Mouse (Mus musculus) G1E (cell line): ENCODE results near the gene Derl2. TPM values are rescaled to one million over a fixed set of nuclear protein-coding genes. Genes with fewer than 3 reads are reported as not detected.

ENCODE experiments used
- ATAC-seq: 2 replicates; pipeline ENCODE4 v1.8.0; 2016; ENCODE audit warnings: mild to moderate bottlenecking; ENCODE audit not compliant: insufficient number of reproducible peaks, poor library complexity, low FRiP score, severe bottlenecking; ENCODE audit errors: extremely low read depth
- DNase-seq: peaks from one replicate; pipeline ENCODE4 v3.0.0; 2012; ENCODE audit warnings: low spot score
- H3K27me3 ChIP-seq: 2 replicates; pipeline ENCODE4 v1.6.1; 2012; ENCODE audit warnings: mild to moderate bottlenecking, low read length, inconsistent platforms; ENCODE audit not compliant: insufficient read depth
- H3K36me3 ChIP-seq: replicated peaks from 2 replicates; pipeline ENCODE3; 2012; ENCODE audit warnings: mild to moderate bottlenecking, inconsistent platforms
- H3K4me1 ChIP-seq: 2 replicates; pipeline ENCODE4 v1.6.1; 2012; ENCODE audit warnings: low read depth, low read length, inconsistent platforms, mixed read lengths; ENCODE audit not compliant: insufficient read depth
- H3K4me3 ChIP-seq: 2 replicates; pipeline ENCODE4 v1.5.1; 2012; ENCODE audit warnings: low read depth, mild to moderate bottlenecking, inconsistent platforms, low read length, moderate library complexity, mixed read lengths
- H3K9me3 ChIP-seq: replicated peaks from 2 replicates; pipeline ENCODE4 v1.6.1; 2012; ENCODE audit warnings: inconsistent platforms
- CTCF ChIP-seq: IDR thresholded peaks from 2 replicates; pipeline ENCODE4 v1.5.1; 2012; ENCODE audit warnings: low read depth, low read length, inconsistent platforms, mixed read lengths
- GATA1 ChIP-seq: IDR thresholded peaks from 2 replicates; pipeline ENCODE4 v1.6.1; 2012; ENCODE audit warnings: borderline replicate concordance, low read length, inconsistent platforms, mixed read lengths
- GATA2 ChIP-seq: IDR thresholded peaks from 2 replicates; pipeline ENCODE4 v1.6.1; 2012; ENCODE audit warnings: low read depth, low read length, inconsistent platforms, borderline replicate concordance
- POLR2AphosphoS5 ChIP-seq: IDR thresholded peaks from 2 replicates; pipeline ENCODE4 v1.6.1; 2012; ENCODE audit warnings: low read depth, low read length, inconsistent platforms; ENCODE audit not compliant: insufficient replicate concordance
- TAL1 ChIP-seq: conservative IDR thresholded peaks from 2 replicates; pipeline ENCODE4 v1.6.1; 2012; ENCODE audit warnings: low read depth, low read length, inconsistent platforms, mixed read lengths
- polyA plus RNA-seq: library from polyadenylated mRNA; stranded (reverse); fragments of >175 nt; gene quantifications from 2 replicates; pipeline ENCODE4 v1.2.3, GENCODE M21; 2012
- total RNA-seq, 2 experiments: library from RNA; stranded (forward) in 1 of 2; stranded (reverse) in 1 of 2; fragments of 200-1000 nt in 1 of 2; fragments of >200 nt in 1 of 2; fragmentation: Nextera tagmentation in 1 of 2; gene quantifications; 2 replicates each; pipeline ENCODE4 v1.2.3; 2014 to 2017

Gene Derl2
- total and polyA plus RNA-seq, 3 experiments: 18.5 to 40.6 (median 27.2) TPM

DNA sequence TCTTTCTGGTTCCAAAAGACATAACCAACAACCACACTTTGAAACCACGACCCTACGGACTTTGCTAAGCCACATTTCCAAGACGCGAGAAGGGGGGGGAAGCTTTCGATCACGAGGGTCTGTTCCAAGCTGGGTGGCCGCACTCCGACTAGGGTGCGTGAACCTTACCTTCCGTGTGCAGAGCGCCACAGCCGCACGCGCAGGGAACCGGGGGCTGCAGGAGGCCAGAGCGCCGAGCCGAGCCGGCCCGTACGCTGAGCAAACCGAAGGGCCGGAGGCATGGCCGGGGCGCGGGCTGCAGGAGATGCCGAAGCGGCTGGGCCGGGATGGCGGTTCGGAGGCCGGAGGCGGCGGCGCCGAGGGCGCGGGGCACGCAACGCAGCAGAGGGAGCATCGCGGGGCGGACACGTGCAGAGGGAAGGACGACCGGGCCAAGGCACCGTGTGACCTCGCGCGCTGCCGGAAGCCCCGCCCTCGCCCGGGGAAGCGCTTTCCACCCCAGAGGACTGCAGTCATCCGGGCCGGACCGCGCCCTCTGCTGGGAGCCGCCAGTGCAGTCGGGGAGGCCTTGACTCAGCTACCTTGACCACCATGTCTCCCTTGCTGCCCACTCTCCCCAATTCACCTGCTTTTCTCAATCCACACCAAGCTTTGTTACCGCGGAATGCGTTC lies 36.9 kb downstream of the Derl2 start, which contains the start of gene C1qbp:
TSS of gene C1qbp (minus strand) at position 470 of the 672 bp plus-strand sequence.
- Histone ChIP-seq H3K4me1 (peaks cover 44% of the 10 kb centered on the region), H3K4me3 (peak within 1 kb of the TSS; percentile 96), H3K9me3 (no peaks in the 10 kb centered on the region), H3K27me3 (no peaks in the 10 kb centered on the region), H3K36me3 (peaks cover 83% of the 10 kb centered on the region)
- DNase-seq (peak; percentile 87), ATAC-seq (peak; percentile 77)
- TF ChIP-seq POLR2AphosphoS5 (no peak), CTCF (peak; percentile 86)

DNA sequence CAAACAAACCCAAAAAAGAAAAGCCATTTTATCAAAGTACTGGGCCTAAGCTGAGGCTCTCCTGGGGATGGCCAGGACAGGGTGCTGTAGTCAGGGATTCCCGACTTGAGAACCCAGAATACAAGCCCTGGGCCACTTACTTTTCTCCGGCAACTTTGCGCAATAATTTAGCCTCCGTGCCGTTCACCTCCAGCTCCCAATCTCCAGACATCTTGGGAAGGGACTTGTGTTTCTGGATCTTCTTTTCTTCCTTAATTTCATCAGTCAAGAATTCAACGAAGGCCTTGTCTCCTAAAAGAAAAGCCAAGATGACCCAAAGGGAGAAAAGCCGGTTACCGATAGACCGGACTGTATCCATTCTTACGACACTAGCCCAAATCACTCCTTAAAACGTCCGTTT lies 37.6 kb downstream of the Derl2 start:
- Histone ChIP-seq H3K9me3 (no peaks in the 10 kb centered on the region), H3K27me3 (no peaks in the 10 kb centered on the region), H3K4me3 (peak overlapping the region; percentile 96), H3K36me3 (peaks cover 83% of the 10 kb centered on the region), H3K4me1 (peaks cover 49% of the 10 kb centered on the region)
- TF ChIP-seq GATA1 (no peak), TAL1 (no peak), GATA2 (no peak), CTCF (no peak), POLR2AphosphoS5 (no peak)
- DNase-seq (no peak), ATAC-seq (no peak)

DNA sequence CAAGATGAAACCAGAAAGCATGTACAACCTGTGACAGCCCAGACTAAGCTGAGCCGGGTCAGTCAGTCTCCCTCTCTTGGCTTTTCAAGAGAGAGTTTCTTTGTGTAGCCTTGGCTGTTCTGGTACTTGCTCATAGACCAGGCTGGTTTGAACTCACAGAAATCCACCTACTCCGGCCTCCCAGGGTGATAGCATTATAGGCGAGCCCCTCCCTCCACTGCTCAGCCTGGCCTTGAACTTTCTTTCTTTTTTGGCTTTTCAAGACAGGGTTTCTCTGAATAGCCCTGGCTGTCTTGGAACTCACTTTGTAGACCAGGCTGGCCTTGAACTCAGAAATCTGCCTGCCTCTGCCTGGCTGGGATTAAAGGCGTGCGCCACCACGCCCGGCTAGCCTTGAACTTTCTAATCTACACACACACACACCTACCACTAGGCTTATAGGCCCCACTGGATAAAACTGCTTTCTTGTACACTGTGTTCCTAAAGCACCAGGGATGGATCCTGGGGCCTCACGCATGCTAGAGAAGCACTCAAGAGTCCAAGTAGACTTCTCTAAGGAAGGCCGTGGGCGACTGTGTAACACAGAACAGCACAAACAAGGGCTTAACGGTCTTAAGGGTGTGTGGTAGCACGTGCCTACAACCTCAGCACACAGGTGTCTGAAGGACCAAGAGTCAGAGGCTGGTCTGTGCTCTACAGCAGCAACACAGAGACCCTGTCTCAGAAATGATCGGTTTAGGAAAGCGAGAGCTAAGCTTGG lies 38.7 kb downstream of the Derl2 start:
- Histone ChIP-seq H3K9me3 (no peaks in the 10 kb centered on the region), H3K36me3 (peaks cover 83% of the 10 kb centered on the region), H3K4me1 (peaks cover 60% of the 10 kb centered on the region), H3K4me3 (peak overlapping the region; percentile 96), H3K27me3 (no peaks in the 10 kb centered on the region)
- ATAC-seq (no peak), DNase-seq (no peak)
- TF ChIP-seq POLR2AphosphoS5 (no peak), CTCF (no peak), GATA2 (no peak), TAL1 (no peak), GATA1 (no peak)

DNA sequence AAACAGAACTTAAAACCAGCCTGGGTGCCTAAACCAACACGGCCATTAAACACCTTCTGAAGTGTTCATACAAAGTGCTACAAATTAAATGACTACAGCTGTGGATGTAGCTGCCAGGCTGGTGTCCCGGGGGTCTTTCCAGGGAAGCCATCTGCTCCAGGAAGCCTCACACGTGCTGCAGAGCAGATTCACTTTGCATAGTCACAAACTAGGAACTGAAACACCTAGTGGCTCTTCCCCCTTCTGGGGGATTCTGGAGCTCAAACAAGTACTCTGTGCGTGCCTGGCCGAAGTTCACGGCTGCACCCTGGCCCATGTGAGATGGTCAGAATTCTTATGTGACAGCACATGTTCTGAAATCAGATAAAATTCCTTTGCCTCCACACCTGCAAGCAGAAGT lies 39.4 kb downstream of the Derl2 start:
- DNase-seq (no peak), ATAC-seq (no peak)
- H3K9me3 ChIP-seq: no peaks in the 10 kb centered on the region
- no peaks in the 10 kb centered on the region for H3K27me3 ChIP-seq
- TF ChIP-seq TAL1 (no peak), GATA1 (no peak), CTCF (no peak), POLR2AphosphoS5 (no peak), GATA2 (no peak)
- H3K36me3 ChIP-seq: peaks cover 83% of the 10 kb centered on the region
- H3K4me3 ChIP-seq: peak overlapping the region; percentile 96; the same call in 1 of the 2 replicates
- peaks cover 67% of the 10 kb centered on the region for H3K4me1 ChIP-seq

DNA sequence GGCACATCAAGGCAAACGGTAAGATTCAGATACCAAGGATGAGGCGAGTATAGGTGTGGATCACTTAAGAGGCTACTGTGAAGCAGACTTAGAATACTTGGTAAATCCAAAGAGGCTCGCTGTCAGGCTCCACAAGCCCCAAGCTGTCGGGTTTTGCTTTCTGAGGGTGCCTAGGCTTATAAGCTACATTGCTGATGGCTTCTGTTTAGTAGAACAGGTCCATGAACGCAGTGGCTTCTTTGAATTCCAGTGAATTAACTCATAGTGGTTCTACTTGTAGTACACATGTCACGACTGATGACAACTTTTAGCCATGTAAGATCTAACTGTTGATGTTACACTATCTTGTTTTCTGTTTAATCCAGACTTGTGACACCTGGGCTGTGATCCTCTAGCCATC lies 42.3 kb downstream of the Derl2 start:
- TF ChIP-seq CTCF (no peak), GATA1 (no peak), TAL1 (no peak), POLR2AphosphoS5 (no peak), GATA2 (no peak)
- Histone ChIP-seq H3K36me3 (peaks cover 93% of the 10 kb centered on the region), H3K9me3 (no peaks in the 10 kb centered on the region), H3K27me3 (no peaks in the 10 kb centered on the region), H3K4me1 (peaks cover 84% of the 10 kb centered on the region), H3K4me3 (no peak overlapping the region)
- DNase-seq (no peak), ATAC-seq (no peak)

GRCm38 (mm10) chr11:70975193-70975592 lies 44.4 kb downstream of the Derl2 start:
- ATAC-seq: no peak

More at GRCm38 (mm10) chr11:70975193-70975592, 44.4 kb downstream of the Derl2 start:
- no peak overlapping the region for H3K4me3 ChIP-seq
- no peak for DNase-seq
- H3K27me3 ChIP-seq: no peaks in the 10 kb centered on the region
- H3K36me3 ChIP-seq: peaks cover 87% of the 10 kb centered on the region
- H3K4me1 ChIP-seq: peaks cover 85% of the 10 kb centered on the region
- peaks cover 4% of the 10 kb centered on the region; the same call in 1 of the 2 replicates for H3K9me3 ChIP-seq
- TF ChIP-seq POLR2AphosphoS5 (0 out of 2 replicates have a peak, but pooled peaks have one; percentile 19), TAL1 (no peak)
